Mouse (Mus musculus) hindbrain, embryonic 15.5 days (tissue): ENCODE measurements around the gene Sufu. TPM values are rescaled to one million over a fixed set of nuclear protein-coding genes. Genes with fewer than 3 reads are reported as not detected.

Source experiments
- ATAC-seq: fragments of 200-750 bp; cut with Nextera tagmentation; 2 replicates; pipeline ENCODE4 v1.8.0; 2017; ENCODE audit warnings: low read depth, moderate number of reproducible peaks, moderate TSS enrichment; ENCODE audit not compliant: low FRiP score
- H3K27ac ChIP-seq: fragments of 300-500 bp; sonication (generic); replicated peaks from 2 replicates; pipeline ENCODE4 v1.5.1; 2015; ENCODE audit warnings: mild to moderate bottlenecking, inconsistent platforms
- H3K27me3 ChIP-seq: fragments of 300-500 bp; sonication (generic); 2 replicates; pipeline ENCODE4 v1.6.1; 2015; ENCODE audit warnings: control low read depth, inconsistent platforms
- H3K36me3 ChIP-seq: fragments of 300-500 bp; sonication (generic); 2 replicates; pipeline ENCODE4 v1.6.1; 2015; ENCODE audit warnings: control low read depth, inconsistent platforms
- H3K4me1 ChIP-seq: fragments of 300-500 bp; sonication (generic); replicated peaks from 2 replicates; pipeline ENCODE4 v1.6.1; 2015; ENCODE audit warnings: control low read depth, inconsistent platforms
- H3K4me2 ChIP-seq: fragments of 300-500 bp; sonication (generic); 2 replicates; pipeline ENCODE4 v1.6.1; 2015; ENCODE audit warnings: moderate library complexity, mild to moderate bottlenecking, inconsistent platforms
- H3K4me3 ChIP-seq: fragments of 300-500 bp; sonication (generic); 2 replicates; pipeline ENCODE4 v1.5.1; 2015; ENCODE audit warnings: mild to moderate bottlenecking, inconsistent platforms
- H3K9ac ChIP-seq: fragments of 300-500 bp; sonication (generic); 2 replicates; pipeline ENCODE4 v1.6.1; 2015; ENCODE audit warnings: inconsistent platforms
- H3K9me3 ChIP-seq: fragments of 300-500 bp; sonication (generic); 2 replicates; pipeline ENCODE4 v1.6.1; 2016; ENCODE audit warnings: control low read depth, inconsistent platforms
- WGBS: fragments of 180-500 bp; shearing (Covaris S2); methylation state at CpG from one replicate; pipeline ENCODE4 v1.1.7; 2015; 5-methylcytosine and 5-hydroxymethylcytosine counted together
- polyA plus RNA-seq: library from polyadenylated mRNA; unstranded; fragments of >200 nt; fragmentation: Nextera tagmentation; extraction: Ambion mirVana; gene quantifications from 2 replicates; pipeline ENCODE4 v1.2.1, GENCODE M21; 2015

The Sufu gene
- 23.4 and 24.7 TPM in 2 replicates for polyA plus RNA-seq

DNA sequence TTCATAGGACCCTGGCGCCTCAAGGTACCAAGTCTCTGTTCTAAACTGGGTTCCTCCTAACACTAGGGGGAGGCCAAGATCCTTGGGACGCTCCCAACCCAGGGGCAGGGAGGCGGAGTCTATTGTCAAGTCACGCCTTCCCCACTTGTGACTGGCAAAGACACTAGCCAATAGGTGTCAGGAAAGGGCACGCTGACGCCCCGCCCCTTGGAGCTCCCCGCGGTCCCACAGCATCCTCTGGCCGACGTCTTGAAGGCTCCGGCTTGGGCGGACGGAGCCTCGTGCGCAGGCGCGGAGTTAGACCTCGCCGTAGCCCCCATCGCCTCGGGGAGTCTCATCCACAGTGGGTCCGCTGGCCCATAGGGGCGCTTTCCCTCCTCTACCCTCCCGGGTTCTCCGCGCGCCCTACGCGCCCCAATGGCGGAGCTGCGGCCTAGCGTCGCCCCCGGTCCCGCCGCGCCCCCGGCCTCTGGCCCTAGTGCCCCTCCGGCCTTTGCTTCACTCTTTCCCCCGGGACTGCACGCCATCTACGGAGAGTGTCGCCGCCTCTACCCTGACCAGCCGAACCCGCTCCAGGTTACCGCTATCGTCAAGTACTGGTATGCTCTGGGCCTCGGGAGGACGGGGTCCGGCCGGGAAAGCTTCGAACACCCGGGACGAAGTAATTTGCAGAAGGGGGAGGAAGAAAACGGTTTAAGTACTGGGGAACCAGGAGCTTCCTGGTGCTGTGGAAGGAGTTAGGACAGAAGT is at the start of gene Sufu:
TSS of gene Sufu (plus strand) at position 211 of the 750 bp plus-strand sequence.
- Histone ChIP-seq H3K36me3 (peaks cover 8% of the 10 kb centered on the region; the same call in 1 of the 2 replicates), H3K9me3 (no peaks in the 10 kb centered on the region), H3K4me1 (peaks cover 53% of the 10 kb centered on the region), H3K27ac (peak within 1 kb of the TSS; percentile 91), H3K4me3 (peak within 1 kb of the TSS; percentile 85), H3K27me3 (no peaks in the 10 kb centered on the region), H3K4me2 (peak within 1 kb of the TSS; percentile 93), H3K9ac (peak within 1 kb of the TSS; percentile 84)
- ATAC-seq: peak; percentile 91
- under 1% methylated on average over 57 of the region's 57 CpGs for WGBS

DNA sequence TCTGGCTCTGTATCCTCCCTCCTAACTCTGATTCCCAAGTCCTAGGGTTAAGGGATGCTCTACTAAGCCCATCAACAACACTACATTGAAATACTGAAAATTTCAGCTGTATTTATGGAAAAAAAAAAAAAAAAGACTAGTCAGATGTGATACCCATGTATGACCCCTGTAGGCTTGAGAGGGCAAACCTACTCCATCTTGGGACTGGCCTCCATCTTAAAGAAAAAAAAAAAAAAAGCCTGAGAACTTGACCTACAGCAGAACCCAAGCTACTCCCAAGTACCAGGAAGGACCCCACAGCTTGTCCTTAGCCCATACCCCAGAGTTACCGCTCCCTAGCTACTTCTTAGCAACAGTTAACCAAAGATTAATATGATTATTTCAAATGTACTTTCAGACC is 49.5 kb upstream of the Sufu start:
- WGBS: 97% methylated on average over 1 of the region's 1 CpGs
- Histone ChIP-seq H3K27me3 (no peaks in the 10 kb centered on the region; the same call in 1 of the 2 replicates), H3K9me3 (no peaks in the 10 kb centered on the region), H3K4me1 (peaks cover 26% of the 10 kb centered on the region), H3K27ac (no peak overlapping the region), H3K9ac (no peak overlapping the region), H3K36me3 (no peaks in the 10 kb centered on the region), H3K4me2 (no peak overlapping the region), H3K4me3 (no peak overlapping the region)
- ATAC-seq: no peak

DNA sequence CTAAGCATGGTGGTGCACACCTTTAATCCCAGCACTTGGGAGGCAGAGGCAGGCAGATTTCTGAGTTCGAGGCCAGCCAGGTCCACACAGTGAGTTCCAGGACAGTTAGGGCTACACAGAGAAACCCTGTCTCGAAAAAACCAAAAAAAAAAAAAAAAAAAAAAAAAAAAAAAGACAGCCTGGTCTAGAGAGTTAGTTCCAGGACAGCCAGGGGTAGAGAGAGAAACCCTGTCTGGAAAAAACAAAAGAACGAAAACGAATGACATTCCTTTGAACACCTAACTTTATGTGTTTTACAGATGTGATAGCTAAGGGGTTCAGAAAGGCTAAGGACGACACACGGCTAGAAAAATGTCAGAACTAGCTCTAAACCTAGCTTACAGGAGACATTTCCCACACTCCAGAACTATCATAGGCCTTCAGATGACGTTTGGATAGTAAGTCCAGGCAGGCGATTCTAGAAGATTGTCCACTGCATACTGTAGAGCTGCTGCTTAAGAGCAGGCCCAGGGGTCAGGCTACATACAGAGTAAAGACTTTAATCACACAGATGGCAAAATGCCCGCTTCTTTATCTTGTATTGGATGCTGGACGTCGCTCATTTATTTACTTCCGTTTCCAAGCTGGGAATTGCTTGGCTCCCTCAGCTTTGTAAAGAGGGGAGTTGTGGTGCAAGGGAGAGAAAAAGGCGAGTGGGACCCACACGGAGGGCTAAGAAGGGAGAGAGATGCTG is 48.6 kb upstream of the Sufu start:
- WGBS: 28% methylated on average over 14 of the region's 14 CpGs
- Histone ChIP-seq H3K27me3 (no peaks in the 10 kb centered on the region; the same call in 1 of the 2 replicates), H3K4me3 (peak overlapping the region; percentile 58), H3K36me3 (no peaks in the 10 kb centered on the region), H3K4me2 (peak overlapping the region; percentile 75), H3K27ac (peak overlapping the region; percentile 94), H3K4me1 (peaks cover 26% of the 10 kb centered on the region), H3K9me3 (no peaks in the 10 kb centered on the region), H3K9ac (peak overlapping the region; percentile 81)
- no peak for ATAC-seq

DNA sequence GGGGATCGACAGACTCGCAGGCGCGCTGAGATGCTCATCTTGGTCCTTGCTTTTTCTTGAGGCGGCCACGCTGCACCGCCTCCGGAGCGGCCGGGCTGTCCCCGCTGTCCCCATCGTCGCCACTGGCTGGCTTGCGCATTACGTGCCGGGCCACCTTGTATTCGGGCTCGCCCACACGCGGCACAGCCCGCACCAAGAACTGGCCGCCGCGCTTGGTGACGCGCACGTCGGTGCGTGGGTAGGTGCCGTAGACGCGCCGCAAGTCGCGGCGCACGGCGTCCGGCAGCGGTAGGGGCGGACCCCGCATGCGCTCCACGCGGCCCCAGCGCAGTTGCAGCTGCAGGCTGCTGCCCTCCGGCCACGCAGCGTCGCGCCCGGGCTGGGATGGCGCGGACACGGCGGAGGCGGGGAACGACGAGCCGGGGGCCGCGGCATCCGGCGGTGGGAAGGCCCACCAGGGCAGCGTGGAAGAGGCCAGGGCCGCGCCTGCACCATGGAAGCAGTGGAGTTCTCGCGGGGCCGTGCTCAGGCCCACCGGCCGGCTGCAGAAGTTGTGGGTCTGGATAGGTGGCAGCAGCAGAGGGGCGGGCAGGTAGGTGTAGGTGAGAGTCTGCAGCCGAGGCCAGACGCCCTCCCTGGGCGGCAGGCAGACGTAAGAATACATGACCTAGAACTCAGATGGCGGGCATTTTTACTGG is 47.8 kb upstream of the Sufu start:
- WGBS: 1% methylated on average over 77 of the region's 78 CpGs
- H3K27ac ChIP-seq: peak overlapping the region; percentile 94
- no peaks in the 10 kb centered on the region for H3K36me3 ChIP-seq
- ATAC-seq: peak; percentile 94
- peak overlapping the region; percentile 81 for H3K9ac ChIP-seq
- H3K9me3 ChIP-seq: no peaks in the 10 kb centered on the region
- H3K4me3 ChIP-seq: peak overlapping the region; percentile 58
- no peaks in the 10 kb centered on the region; the same call in 1 of the 2 replicates for H3K27me3 ChIP-seq
- peaks cover 26% of the 10 kb centered on the region for H3K4me1 ChIP-seq
- peak overlapping the region; percentile 75 for H3K4me2 ChIP-seq

DNA sequence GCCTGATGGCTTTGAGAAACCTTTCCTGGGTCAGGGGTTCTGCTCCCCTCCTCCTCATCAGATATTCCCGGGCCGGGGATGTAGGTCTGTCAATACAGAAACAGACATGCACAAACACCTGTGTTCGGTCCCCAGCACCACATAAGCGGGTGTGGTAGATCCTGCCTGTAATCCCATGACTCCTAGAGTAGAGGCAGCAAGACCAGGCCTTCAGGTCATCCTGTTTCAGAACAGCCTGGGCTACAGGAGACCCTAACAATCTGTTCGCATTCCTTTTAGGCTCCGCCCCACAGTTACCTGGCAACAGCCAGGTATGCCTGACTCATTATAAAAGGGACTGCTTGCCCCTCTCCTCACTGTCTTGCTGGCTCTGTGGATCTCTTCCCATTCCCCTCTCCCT is 47.1 kb upstream of the Sufu start:
- Histone ChIP-seq H3K27me3 (no peaks in the 10 kb centered on the region; the same call in 1 of the 2 replicates), H3K9ac (peak overlapping the region; percentile 81), H3K4me3 (peak overlapping the region; percentile 58), H3K4me1 (peaks cover 26% of the 10 kb centered on the region), H3K36me3 (no peaks in the 10 kb centered on the region), H3K9me3 (no peaks in the 10 kb centered on the region), H3K27ac (peak overlapping the region; percentile 94), H3K4me2 (peak overlapping the region; percentile 75)
- WGBS: 26% methylated on average over 6 of the region's 6 CpGs
- peak; percentile 32 for ATAC-seq

DNA sequence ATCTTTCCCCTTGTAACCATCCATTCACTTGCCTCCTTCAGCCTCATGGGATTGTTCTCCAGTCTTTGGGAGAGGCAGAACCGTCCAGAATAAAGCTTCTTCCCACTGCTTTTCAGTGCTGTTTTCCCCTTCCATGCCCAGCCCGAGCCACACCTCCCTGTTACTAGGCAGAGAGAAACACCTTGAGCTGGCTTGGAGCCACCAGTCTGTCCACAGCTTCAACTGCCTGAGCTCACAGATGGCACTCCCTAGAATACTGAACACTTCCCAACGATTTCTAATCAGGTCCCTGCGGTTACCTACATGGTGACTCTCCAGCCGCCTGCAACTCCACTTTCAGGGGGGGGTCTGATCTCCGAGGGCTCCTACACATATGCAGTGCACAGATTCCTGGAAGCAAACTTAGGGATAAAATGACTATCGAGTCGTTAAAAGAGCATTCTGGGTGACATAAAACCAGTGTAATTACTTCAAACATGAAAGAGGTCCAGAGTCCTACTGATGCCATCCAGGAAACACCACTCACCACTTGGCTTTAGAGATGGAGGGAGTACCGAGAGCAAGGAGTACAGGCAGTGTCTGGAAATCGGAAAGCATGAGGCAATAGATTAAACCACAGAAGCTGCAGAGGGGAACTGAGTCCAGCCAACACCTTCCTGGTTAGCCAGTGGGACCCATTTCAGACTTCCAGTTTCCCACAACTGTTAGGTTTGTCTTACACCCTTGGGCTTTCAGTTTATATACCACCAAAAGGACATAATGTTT is 46.3 kb upstream of the Sufu start, which contains the start of gene 2310034G01Rik:
TSS of gene 2310034G01Rik (minus strand) at position 135 of the 765 bp plus-strand sequence.
- Histone ChIP-seq H3K27ac (peak within 1 kb of the TSS; percentile 94), H3K9me3 (no peaks in the 10 kb centered on the region), H3K9ac (peak within 1 kb of the TSS; percentile 81), H3K4me2 (peak within 1 kb of the TSS; percentile 75), H3K4me3 (peak within 1 kb of the TSS; percentile 58), H3K36me3 (no peaks in the 10 kb centered on the region), H3K4me1 (peaks cover 26% of the 10 kb centered on the region), H3K27me3 (no peaks in the 10 kb centered on the region; the same call in 1 of the 2 replicates)
- no peak for ATAC-seq
- 63% methylated on average over 10 of the region's 10 CpGs for WGBS

DNA sequence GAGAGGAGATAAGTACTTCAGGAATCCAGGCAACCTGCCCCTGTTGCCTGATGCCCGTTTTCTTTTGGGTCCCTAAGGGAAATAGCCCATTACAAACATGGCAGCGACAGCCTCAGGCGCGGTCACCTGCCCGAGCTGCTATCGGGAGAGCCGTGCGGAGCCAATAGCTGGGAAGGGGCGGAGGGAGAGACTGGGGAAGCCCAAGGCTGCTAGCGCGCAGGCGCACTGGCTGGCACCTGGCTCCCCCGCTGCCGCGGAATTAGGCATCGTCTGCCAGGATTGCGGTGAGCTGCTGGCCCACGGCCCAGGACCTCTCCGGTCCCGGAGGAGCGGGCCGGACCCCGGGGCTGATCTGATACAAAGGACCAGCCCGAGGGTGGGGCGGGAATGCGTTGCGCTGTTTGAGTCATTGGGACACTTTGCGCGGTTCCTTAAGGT is 40.0 kb upstream of the Sufu start:
- WGBS: under 1% methylated on average over 29 of the region's 29 CpGs
- Histone ChIP-seq H3K27ac (peak overlapping the region; percentile 50; the same call in 1 of the 2 replicates), H3K4me1 (peaks cover 12% of the 10 kb centered on the region), H3K27me3 (peaks cover 3% of the 10 kb centered on the region; the same call in 1 of the 2 replicates), H3K36me3 (no peaks in the 10 kb centered on the region), H3K4me3 (peak overlapping the region; percentile 64), H3K9ac (peak overlapping the region; percentile 71), H3K4me2 (peak overlapping the region; percentile 89), H3K9me3 (no peaks in the 10 kb centered on the region)
- ATAC-seq: peak; percentile 94

DNA sequence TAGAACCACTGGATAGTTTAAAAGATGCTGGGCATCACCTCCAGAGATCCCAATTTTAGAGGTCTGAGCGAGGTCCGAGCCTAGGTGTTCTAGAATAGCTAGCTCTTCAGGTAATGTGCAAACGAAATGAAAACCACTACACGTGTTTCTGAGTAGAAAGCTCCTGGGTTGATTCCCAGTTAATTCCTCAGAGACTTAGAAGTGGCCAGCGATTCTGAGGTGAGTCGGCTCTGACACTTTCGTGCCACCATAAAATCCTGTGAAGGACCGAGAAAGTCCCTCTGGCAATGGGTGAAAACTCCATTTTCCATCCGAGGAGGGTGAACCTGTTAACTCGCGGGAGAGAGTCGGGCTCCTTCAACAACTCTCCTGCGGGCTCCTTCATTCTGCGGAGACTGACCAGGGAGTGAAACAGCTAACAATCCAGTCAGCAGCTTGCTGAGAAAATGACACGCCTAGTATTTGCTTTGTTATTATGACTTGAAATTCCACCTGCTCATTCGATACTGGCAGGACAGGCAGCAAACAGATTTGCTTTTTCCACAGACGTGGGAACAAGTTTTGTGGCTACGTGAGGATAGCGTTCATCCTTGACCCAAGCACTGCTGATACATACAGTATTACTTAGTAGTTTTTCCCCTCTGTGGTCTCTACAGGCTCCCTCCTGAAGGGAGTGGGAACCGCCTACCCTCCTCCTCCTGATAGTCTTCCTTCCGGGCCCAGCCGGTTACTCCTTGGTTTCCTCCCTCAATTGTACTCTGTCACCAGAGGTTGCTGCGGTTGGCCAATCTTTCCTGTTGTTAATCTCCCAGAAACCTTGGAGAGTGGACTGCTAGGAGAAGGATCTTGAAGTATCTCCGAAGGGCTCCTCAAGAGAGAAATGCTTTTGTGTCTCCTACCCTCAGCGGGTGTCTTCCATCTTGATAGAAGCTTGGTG is 39.1 kb upstream of the Sufu start:
- Histone ChIP-seq H3K9ac (peak overlapping the region; percentile 71), H3K36me3 (no peaks in the 10 kb centered on the region), H3K27me3 (peaks cover 3% of the 10 kb centered on the region; the same call in 1 of the 2 replicates), H3K4me3 (peak overlapping the region; percentile 64), H3K9me3 (no peaks in the 10 kb centered on the region), H3K27ac (no peak overlapping the region), H3K4me1 (peaks cover 12% of the 10 kb centered on the region), H3K4me2 (peak overlapping the region; percentile 89)
- no peak for ATAC-seq
- 20% methylated on average over 25 of the region's 25 CpGs for WGBS

DNA sequence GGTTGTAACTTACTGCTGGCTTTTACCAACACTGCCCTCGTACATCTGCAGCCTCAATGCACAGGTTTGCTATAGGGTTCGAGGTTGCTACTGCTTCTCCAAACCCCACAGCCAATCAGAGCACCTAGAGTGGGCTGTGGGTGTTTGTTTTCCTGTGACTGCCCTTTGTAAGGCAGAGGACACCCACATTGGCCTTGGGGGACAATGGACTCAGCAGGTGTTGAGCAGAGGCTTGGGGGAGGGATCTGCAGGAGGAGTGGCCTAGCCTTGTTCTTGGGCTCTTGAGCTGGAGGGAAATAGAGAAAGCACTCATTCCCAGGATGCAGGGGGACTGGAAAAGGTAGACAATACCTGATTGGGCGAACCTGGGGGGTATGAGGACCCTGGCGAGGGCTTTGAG is 38.3 kb upstream of the Sufu start:
- Histone ChIP-seq H3K27ac (no peak overlapping the region), H3K4me3 (no peak overlapping the region), H3K4me2 (0 out of 2 replicates have a peak overlapping the region, but pooled peaks have one; percentile 89), H3K9me3 (no peaks in the 10 kb centered on the region), H3K36me3 (no peaks in the 10 kb centered on the region), H3K27me3 (peaks cover 3% of the 10 kb centered on the region; the same call in 1 of the 2 replicates), H3K9ac (no peak overlapping the region), H3K4me1 (peaks cover 12% of the 10 kb centered on the region)
- WGBS: 62% methylated on average over 4 of the region's 4 CpGs
- no peak for ATAC-seq

DNA sequence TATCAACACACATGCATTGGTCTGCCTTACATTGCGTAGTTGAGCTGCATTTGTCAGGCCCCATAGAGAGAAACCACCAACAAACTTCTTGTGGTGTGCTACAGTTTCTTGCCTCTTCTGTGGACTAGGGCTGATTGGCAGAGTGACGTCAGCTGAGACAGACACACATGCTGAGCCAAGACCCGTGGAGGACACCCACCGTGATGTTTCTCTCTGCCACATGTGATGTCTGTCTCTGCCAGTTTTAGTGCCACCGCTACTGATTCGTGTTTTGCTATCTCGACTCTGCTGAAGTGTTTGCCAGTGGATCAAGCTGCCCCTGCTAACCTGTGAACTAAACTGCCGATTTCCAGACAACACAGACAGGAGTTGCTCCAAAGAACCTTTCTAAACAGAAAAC is 34.6 kb upstream of the Sufu start:
- 83% methylated on average over 8 of the region's 8 CpGs for WGBS
- Histone ChIP-seq H3K9me3 (no peaks in the 10 kb centered on the region), H3K9ac (no peak overlapping the region), H3K27ac (no peak overlapping the region), H3K4me2 (no peak overlapping the region), H3K36me3 (no peaks in the 10 kb centered on the region), H3K4me3 (no peak overlapping the region), H3K4me1 (peaks cover 10% of the 10 kb centered on the region), H3K27me3 (peaks cover 3% of the 10 kb centered on the region; the same call in 1 of the 2 replicates)
- ATAC-seq: no peak
